Mouse (Mus musculus): ENCODE results near the gene Zbtb5. TPM values are rescaled to one million over a fixed set of nuclear protein-coding genes. Genes with fewer than 3 reads are reported as not detected.
A peak's percentile ranks its signal among the peaks of the same experiment; 100 is the strongest.
"Not testable (repeated sequence)": the region's sequence is repeated elsewhere in the genome, so short reads cannot be mapped to it uniquely, and the experiment has no call there.

Gene Zbtb5
- polyA plus RNA-seq, 1 experiment from 2014 or later: 37.6 TPM

- no peaks in the 10 kb centered on the region for H3K27me3 ChIP-seq (ENCODE audit: poor library complexity, severe bottlenecking)
- no peaks in the 10 kb centered on the region for H3K9me3 ChIP-seq
- no peak overlapping the region for H3K4me3 ChIP-seq
- no peaks in the 10 kb centered on the region for H3K36me3 ChIP-seq (replicated peaks)
- peaks cover 8% of the 10 kb centered on the region; the same call in 1 of the 2 replicates for H3K4me1 ChIP-seq
- DNase-seq (ENCODE audit: extremely low spot score, low spot score): no peak
- 77% methylated on average over 9 of the region's 9 CpGs for WGBS
- 0 out of 2 replicates have a peak overlapping the region, but pooled peaks have one; percentile 8 for H3K27ac ChIP-seq
These were observed 59.2 kb downstream of the Zbtb5 start for GRCm38 (mm10) chr4:44953041-44953440.

DNA sequence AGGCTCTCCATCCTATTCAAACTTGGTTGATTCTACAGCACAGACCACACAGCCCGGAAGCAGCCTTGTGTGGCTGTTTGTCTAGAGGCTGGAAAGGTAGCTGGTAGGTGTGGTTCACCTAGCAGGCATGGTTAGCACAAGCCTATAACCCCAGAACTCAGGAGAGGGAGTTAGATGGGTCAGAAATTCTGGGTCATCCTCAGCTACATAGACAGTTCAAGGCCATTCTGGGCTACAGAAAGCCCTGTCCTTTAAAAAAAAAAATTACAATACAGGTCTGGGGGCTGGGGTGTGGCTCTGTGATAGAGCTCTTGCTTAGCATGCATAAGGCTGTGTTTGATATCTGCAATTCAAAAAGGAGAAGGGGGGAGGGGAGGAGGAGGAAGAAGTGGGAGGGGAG lies 63.9 kb downstream of the Zbtb5 start:
- H3K4me1 ChIP-seq: peaks cover 6% of the 10 kb centered on the region; the same call in 1 of the 2 replicates
- WGBS: 90% methylated on average over 1 of the region's 1 CpGs
- H3K36me3 ChIP-seq (replicated peaks): no peaks in the 10 kb centered on the region
- H3K27ac ChIP-seq: no peak overlapping the region
- DNase-seq (ENCODE audit: extremely low spot score, low spot score): no peak
- no peaks in the 10 kb centered on the region for H3K27me3 ChIP-seq (ENCODE audit: poor library complexity, severe bottlenecking)
- H3K4me3 ChIP-seq: no peak overlapping the region
- H3K9me3 ChIP-seq: no peaks in the 10 kb centered on the region

- Histone ChIP-seq H3K4me1 (no peaks in the 10 kb centered on the region), H3K36me3 (replicated peaks) (no peaks in the 10 kb centered on the region), H3K27ac (no peak overlapping the region), H3K9me3 (no peaks in the 10 kb centered on the region), H3K27me3 (ENCODE audit: poor library complexity, severe bottlenecking) (no peaks in the 10 kb centered on the region), H3K4me3 (no peak overlapping the region)
- WGBS: 91% methylated on average over 5 of the region's 5 CpGs
- no peak for DNase-seq (ENCODE audit: extremely low spot score, low spot score)
These were observed 64.7 kb downstream of the Zbtb5 start for GRCm38 (mm10) chr4:44947464-44947863.

DNA sequence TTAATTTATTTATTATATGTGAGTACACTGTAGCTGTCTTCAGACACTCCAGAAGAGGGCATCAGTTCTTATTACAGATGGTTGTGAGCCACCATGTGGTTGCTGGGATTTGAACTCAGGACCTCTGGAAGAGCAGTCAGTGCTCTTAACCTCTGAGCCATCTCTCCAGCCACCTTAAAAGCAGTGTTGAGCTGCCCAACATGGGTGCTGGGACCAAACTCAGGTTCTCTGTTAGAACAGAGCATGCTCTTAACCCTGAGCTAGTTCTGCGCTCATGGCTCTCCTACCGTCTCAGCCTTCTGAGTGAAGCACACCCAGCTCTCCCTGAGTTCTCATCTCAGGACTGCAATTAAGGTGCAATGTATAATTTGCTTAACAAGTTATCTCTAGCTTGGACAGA lies 66.1 kb downstream of the Zbtb5 start:
- not testable (repeated sequence) for H3K4me3 ChIP-seq; DNase-seq (ENCODE audit: extremely low spot score, low spot score); H3K9me3 ChIP-seq; H3K36me3 ChIP-seq (replicated peaks); H3K27me3 ChIP-seq (ENCODE audit: poor library complexity, severe bottlenecking); H3K4me1 ChIP-seq; H3K27ac ChIP-seq
- 98% methylated on average over 2 of the region's 2 CpGs for WGBS

DNA sequence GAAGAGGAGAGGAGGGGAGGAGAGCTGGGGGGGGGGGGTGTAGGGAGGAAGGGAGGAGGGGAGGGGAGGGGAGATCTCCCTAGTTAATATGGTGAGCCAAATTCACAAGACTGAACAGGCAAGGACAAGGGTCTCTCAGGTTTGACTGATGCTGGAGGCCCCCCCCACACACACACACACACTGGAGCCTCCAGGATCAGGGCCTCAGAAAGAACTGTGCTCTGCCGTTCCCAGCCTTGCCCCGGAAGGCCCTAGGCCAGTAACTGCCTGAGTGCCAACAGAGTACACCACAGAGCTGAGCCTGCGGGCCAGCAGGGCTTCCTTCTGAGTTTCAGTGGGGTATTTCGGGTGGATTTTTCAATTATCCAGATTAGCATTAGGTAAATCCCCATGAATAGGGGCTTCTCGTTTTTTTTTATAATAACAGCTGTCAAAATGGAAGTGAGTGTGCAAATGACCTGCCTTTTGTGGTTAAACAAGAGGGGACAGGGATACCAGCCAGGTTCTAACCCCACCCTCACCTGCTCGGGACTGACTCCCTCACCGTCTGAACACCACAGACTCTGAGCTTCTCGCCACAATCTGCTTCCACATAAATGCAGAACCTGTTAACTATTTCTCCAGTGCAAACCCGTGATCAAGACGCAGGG lies 67.7 kb downstream of the Zbtb5 start:
- DNase-seq (ENCODE audit: extremely low spot score, low spot score): no peak
- Histone ChIP-seq H3K27ac (no peak overlapping the region), H3K27me3 (ENCODE audit: poor library complexity, severe bottlenecking) (no peaks in the 10 kb centered on the region), H3K4me3 (no peak overlapping the region), H3K36me3 (replicated peaks) (no peaks in the 10 kb centered on the region), H3K4me1 (0 out of 2 replicates have a peak, but pooled peaks cover 7% of the 10 kb centered on the region), H3K9me3 (no peaks in the 10 kb centered on the region)
- WGBS: 88% methylated on average over 10 of the region's 10 CpGs

DNA sequence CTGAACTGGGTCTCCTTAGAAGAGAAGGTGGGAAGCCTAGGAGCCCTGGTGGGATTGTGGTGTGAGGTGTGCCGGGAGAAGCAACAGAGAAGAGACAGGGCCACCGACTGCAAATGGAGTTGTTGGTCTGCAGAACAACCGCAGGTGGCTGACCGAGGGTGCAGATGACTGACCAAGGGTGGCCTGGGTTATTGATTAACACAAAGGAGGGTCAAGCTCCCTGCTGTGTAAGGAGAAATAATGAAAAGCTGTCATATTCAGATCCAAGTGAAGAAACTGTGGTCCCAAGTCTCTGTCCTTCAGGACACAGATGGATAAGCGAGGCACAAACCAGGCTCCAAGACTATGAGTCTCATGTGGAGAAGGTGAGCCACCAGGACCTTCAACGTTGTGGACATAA lies 68.7 kb downstream of the Zbtb5 start:
- 90% methylated on average over 6 of the region's 6 CpGs for WGBS
- Histone ChIP-seq H3K27ac (no peak overlapping the region), H3K4me1 (0 out of 2 replicates have a peak, but pooled peaks cover 7% of the 10 kb centered on the region), H3K27me3 (ENCODE audit: poor library complexity, severe bottlenecking) (no peaks in the 10 kb centered on the region), H3K9me3 (no peaks in the 10 kb centered on the region), H3K4me3 (no peak overlapping the region), H3K36me3 (replicated peaks) (no peaks in the 10 kb centered on the region)
- no peak for DNase-seq (ENCODE audit: extremely low spot score, low spot score)

- 0 out of 2 replicates have a peak, but pooled peaks cover 7% of the 10 kb centered on the region for H3K4me1 ChIP-seq
- 91% methylated on average over 1 of the region's 1 CpGs for WGBS
- no peak for DNase-seq (ENCODE audit: extremely low spot score, low spot score)
- H3K27me3 ChIP-seq (ENCODE audit: poor library complexity, severe bottlenecking): no peaks in the 10 kb centered on the region
- no peaks in the 10 kb centered on the region for H3K36me3 ChIP-seq (replicated peaks)
- no peak overlapping the region for H3K4me3 ChIP-seq
- no peak overlapping the region for H3K27ac ChIP-seq
- H3K9me3 ChIP-seq: no peaks in the 10 kb centered on the region
These were observed 70.0 kb downstream of the Zbtb5 start for GRCm38 (mm10) chr4:44942237-44942636.

Other genes with a start within 250 kb of the Zbtb5 start
- 65.4 and 73.4 TPM in 2 replicates for gene Grhpr, start 31.0 kb downstream of the Zbtb5 start, polyA plus RNA-seq (2016; fragmentation: Nextera tagmentation; extraction: Ambion mirVana)
- gene Polr1e, start 6.2 kb upstream of the Zbtb5 start, polyA plus RNA-seq (2016; fragmentation: Nextera tagmentation; extraction: Ambion mirVana): 64.8 and 71.4 TPM in 2 replicates
- gene Fbxo10, start 72.2 kb upstream of the Zbtb5 start, polyA plus RNA-seq (2016; fragmentation: Nextera tagmentation; extraction: Ambion mirVana): 17.8 and 18.0 TPM in 2 replicates
- 234 and 236 TPM in 2 replicates for gene Tomm5, start 95.7 kb upstream of the Zbtb5 start, polyA plus RNA-seq (2016; fragmentation: Nextera tagmentation; extraction: Ambion mirVana)
- 0.52 and 0.58 TPM in 2 replicates for gene Frmpd1, start 172.5 kb upstream of the Zbtb5 start, polyA plus RNA-seq (2016; fragmentation: Nextera tagmentation; extraction: Ambion mirVana)